Mouse (Mus musculus) forebrain, embryonic 13.5 days (tissue): ENCODE measurements around the gene Cnksr3. TPM values are rescaled to one million over a fixed set of nuclear protein-coding genes. Genes with fewer than 3 reads are reported as not detected.

Experiments
- ATAC-seq: fragments of 200-750 bp; cut with Nextera tagmentation; 2 replicates; pipeline ENCODE4 v1.8.0; 2017
- H3K27ac ChIP-seq: fragments of 300-500 bp; sonication (generic); 2 replicates; pipeline ENCODE4 v1.5.1; 2015; ENCODE audit warnings: inconsistent platforms, mild to moderate bottlenecking, moderate library complexity
- H3K27me3 ChIP-seq: fragments of 300-500 bp; sonication (generic); 2 replicates; pipeline ENCODE4 v1.6.1; 2015; ENCODE audit warnings: mild to moderate bottlenecking, inconsistent platforms
- H3K36me3 ChIP-seq: fragments of 300-500 bp; sonication (generic); 2 replicates; pipeline ENCODE4 v1.6.1; 2015; ENCODE audit warnings: mild to moderate bottlenecking, inconsistent platforms; ENCODE audit not compliant: poor library complexity, severe bottlenecking
- H3K4me1 ChIP-seq: fragments of 300-500 bp; sonication (generic); 2 replicates; pipeline ENCODE4 v1.6.1; 2015; ENCODE audit warnings: inconsistent platforms
- H3K4me2 ChIP-seq: fragments of 300-500 bp; sonication (generic); 2 replicates; pipeline ENCODE4 v1.6.1; 2015; ENCODE audit warnings: inconsistent platforms, mild to moderate bottlenecking, moderate library complexity
- H3K4me3 ChIP-seq: fragments of 300-500 bp; sonication (generic); 2 replicates; pipeline ENCODE4 v1.5.1; 2015; ENCODE audit warnings: mild to moderate bottlenecking, inconsistent platforms
- H3K9ac ChIP-seq: fragments of 300-500 bp; sonication (generic); 2 replicates; pipeline ENCODE4 v1.6.1; 2015; ENCODE audit warnings: mild to moderate bottlenecking, inconsistent platforms
- H3K9me3 ChIP-seq: fragments of 300-500 bp; sonication (generic); replicated peaks from 2 replicates; pipeline ENCODE4 v1.6.1; 2016; ENCODE audit warnings: inconsistent platforms
- WGBS: fragments of 180-500 bp; shearing (Covaris S2); methylation state at CpG from one replicate; pipeline ENCODE4 v1.1.7; 2015; 5-methylcytosine and 5-hydroxymethylcytosine counted together
- polyA plus RNA-seq: library from polyadenylated mRNA; unstranded; fragments of >200 nt; fragmentation: Nextera tagmentation; extraction: Ambion mirVana; gene quantifications from 2 replicates; pipeline ENCODE4 v1.2.1, GENCODE M21; 2015

Gene Cnksr3
- polyA plus RNA-seq, 1 experiment from 2014 or later, result 4.2 TPM

DNA sequence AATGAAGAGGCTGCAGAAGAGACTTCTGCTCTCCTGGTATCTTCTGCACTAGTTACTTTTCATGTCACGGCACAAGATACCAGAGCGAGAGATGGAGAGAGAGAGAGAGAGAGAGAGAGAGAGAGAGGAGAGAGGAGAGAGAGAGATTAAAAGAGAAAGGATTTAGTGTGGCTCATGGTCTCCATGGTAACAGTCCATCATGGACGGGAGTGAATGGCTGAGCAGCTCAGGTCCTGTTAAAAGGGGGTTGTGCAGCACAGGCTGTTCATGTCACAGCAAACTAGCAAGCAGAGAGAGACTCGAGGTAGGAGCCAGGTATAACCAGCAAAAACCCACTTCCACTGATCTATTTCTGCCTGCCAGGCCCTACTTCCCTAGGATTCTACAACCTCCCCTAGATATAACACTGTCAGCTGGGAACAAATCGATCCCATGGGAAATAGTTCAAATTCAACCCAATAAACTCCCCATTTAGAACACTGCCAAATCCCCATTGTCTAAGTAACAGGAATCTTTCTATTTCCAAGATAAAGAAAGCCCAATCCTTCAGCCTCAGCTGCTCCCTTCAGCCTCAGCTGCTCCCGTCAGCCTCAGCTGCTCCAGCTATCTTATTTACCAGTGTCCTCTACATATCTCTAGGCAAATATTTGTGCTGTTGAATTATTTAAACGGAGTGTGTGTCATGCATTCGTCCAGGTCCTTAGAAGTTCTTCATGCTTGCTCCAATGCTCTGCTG lies 141.8 kb downstream of the Cnksr3 start:
- H3K27me3 ChIP-seq, result no peaks in the 10 kb centered on the region
- no peaks in the 10 kb centered on the region for H3K4me1 ChIP-seq
- peak; percentile 70; the same call in 1 of the 2 replicates for ATAC-seq
- no peak overlapping the region for H3K4me2 ChIP-seq
- no peak overlapping the region for H3K27ac ChIP-seq
- no peaks in the 10 kb centered on the region for H3K9me3 ChIP-seq
- 46% methylated on average over 8 of the region's 8 CpGs for WGBS
- no peaks in the 10 kb centered on the region for H3K36me3 ChIP-seq
- no peak overlapping the region for H3K9ac ChIP-seq
- no peak overlapping the region for H3K4me3 ChIP-seq

- H3K4me1 ChIP-seq, result no peaks in the 10 kb centered on the region
- ATAC-seq, result no peak
- no peak overlapping the region for H3K27ac ChIP-seq
- no peaks in the 10 kb centered on the region for H3K9me3 ChIP-seq
- no peak overlapping the region for H3K4me2 ChIP-seq
- 89% methylated on average over 2 of the region's 2 CpGs for WGBS
- H3K9ac ChIP-seq, result no peak overlapping the region
- no peaks in the 10 kb centered on the region for H3K36me3 ChIP-seq
- no peak overlapping the region for H3K4me3 ChIP-seq
- H3K27me3 ChIP-seq, result no peaks in the 10 kb centered on the region
These were observed 142.9 kb downstream of the Cnksr3 start for GRCm38 (mm10) chr10:7069090-7069489.

Other genes starting within 250 kb of the Cnksr3 start
- 0.61 and 1.1 TPM in 2 replicates for gene Ipcef1, start 159.8 kb downstream of the Cnksr3 start, polyA plus RNA-seq